Mouse (Mus musculus) heart, adult 18-20 months (tissue): ENCODE results near the gene Sept3. TPM values are rescaled to one million over a fixed set of nuclear protein-coding genes. Genes with fewer than 3 reads are reported as not detected.
A peak's percentile ranks its signal among the peaks of the same experiment; 100 is the strongest.

Source experiments
- DNase-seq, 2 experiments: peaks; one replicate each; pipeline ENCODE4 v3.0.0; 2021 to 2022; ENCODE audit warnings: mixed read lengths in 1 of 2
- total RNA-seq, 2 experiments: library from RNA; stranded (reverse); gene quantifications; 2 replicates each; pipeline ENCODE4 v1.2.3; 2021

Gene Sept3
- total RNA-seq, 2 experiments from 2014 or later, result 0.62 to 1.1 TPM

DNA sequence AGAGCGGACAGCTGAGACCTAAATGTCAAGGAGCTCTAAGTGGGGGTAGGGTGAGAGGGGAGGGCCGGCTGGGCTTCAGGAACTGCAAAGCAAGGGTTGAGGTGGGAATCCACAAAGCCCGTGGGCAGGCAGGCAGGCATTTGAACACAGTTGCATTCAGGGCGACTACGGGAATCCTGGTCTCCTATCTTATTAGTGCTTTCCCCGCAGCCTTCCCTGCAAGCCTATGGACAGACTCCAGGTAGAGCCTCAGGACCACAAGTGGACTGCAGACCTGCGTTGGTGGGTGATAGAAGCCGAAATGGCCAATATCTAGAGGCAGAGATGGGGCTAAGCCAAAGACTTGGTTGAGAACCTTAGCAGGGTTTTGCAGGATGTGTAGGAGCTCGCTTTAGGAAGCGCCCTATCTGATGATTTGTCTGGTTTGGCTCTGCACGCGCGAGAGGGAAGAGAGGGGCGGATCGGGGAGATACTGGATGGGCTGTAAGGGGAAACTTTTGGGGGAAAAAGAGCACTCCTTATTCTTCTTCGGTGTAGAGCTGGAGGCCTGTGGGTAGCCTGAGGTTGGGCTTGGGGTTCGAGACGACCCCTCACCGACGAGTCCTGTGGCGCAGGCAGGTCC, 65.8 kb downstream of the Sept3 start:
- DNase-seq, result no peak

DNA sequence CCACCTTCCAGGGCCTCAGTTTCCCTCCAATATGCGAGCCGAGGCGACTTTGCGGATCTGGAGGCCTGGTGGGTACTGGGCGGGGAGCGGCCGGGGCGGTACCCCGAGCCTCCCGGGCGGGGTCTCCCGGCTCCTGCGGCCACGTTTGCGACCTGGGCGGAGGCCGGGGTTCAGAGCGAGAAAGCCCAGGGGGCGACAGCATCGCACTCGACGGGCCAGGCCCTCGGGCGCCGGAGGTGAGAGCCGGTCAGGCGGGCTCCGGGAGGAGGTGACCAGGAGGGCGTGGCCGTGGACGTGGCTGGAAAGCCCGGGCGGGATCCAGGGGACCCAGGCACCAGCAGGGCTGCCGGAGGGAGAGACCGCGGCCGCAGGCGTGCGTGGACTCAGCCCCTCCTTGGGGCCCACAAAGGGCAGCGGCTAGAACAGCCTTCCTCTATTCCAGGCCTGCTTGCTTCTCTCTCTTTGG, 66.4 kb downstream of the Sept3 start:
- peak; percentile 72 to 78 for DNase-seq

- DNase-seq, result no peak
Measured at GRCm38 (mm10) chr15:82341675-82342542, 67.2 kb downstream of the Sept3 start.

DNA sequence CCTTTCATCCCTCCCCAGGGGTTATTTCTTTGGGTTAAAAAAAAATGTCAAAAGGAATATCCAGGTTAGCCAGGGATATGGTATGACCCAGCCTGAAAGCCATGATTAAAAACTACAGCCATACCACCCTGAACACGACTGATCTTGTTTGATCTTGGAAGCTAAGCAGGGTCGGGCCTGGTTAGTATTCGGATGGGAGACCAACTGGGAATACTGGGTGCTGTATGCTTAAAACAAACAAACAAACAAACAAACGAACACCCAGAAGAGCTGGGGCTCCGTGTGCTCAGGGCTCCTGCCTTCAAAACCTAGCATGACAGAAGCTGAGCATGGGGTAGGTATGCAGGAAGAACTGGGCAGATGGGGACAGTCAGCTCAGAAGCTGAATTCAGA, 67.8 kb downstream of the Sept3 start:
- DNase-seq, result no peak

DNA sequence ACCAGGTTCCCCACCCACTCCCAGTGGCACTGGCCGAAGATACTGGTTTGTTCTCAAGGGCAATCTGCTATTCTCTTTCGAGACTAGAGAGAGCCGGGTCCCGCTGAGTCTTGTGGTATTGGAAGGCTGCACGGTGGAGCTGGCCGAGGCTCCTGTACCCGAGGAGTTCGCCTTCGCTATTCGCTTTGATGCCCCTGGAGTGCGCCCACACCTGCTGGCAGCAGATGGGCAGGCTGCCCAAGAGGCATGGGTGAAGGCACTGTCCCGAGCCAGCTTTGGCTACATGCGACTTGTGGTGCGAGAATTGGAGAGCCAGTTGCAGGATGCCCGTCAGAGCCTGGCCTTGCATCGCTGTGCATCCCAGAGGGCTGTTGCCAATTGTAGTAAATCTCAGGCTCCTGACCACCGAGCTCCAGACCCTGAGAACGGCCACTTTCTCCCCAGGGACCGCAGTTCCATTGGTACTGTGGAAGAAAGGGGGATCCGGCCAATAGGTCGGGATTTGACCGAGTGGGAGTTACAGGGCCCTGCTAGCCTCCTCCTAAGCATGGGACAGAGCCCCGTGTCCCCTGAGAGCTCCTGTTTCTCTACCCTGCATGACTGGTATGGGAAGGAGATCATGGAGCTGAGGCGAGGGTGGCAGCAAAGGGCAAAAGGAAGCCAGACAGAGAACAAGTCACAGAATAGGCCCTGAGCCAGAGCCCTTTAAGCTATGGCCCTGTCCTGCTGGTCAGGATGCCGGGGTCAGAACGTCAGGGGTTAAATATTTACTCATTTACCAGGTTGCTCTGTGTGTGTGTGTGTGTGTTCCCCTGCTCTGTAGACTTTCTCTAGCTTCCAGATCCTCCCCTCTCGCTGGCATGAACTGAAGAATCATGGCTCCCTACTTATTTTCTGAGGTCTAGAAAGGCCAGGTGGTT, 68.9 kb downstream of the Sept3 start:
- DNase-seq, result no peak

Other genes with a start within 250 kb of the Sept3 start
- 10 to 100 TPM; 25.1 to 29.0 TPM for gene Desi1, start 241.0 kb upstream of the Sept3 start, total RNA-seq
- 10 to 100 TPM; 47.3 to 53.5 TPM for gene Snu13, start 227.3 kb upstream of the Sept3 start, total RNA-seq
- not detected for gene 4930407I10Rik, start 215.7 kb upstream of the Sept3 start, total RNA-seq
- gene Mei1, start 204.9 kb upstream of the Sept3 start, total RNA-seq, result not detected
- gene Ccdc134, start 147.0 kb upstream of the Sept3 start, total RNA-seq, result 1 to 10 TPM; 4.0 to 4.4 TPM
- 10 to 100 TPM; 18.2 to 22.1 TPM for gene Srebf2, start 127.7 kb upstream of the Sept3 start, total RNA-seq
- gene Shisa8, start 62.1 kb upstream of the Sept3 start, total RNA-seq, result under 1 TPM in 1 of 2 experiments, not detected in 1; 0.21 TPM
- 1 to 10 TPM in 1 of 2 experiments, under 1 TPM in 1; 0.35 to 2.2 TPM for gene Tnfrsf13c, start 50.5 kb upstream of the Sept3 start, total RNA-seq
- under 1 TPM; 0.42 to 0.46 TPM for gene Cenpm, start 30.1 kb upstream of the Sept3 start, total RNA-seq
- gene 1500009C09Rik, start 22.5 kb upstream of the Sept3 start, total RNA-seq, result not detected
- gene Wbp2nl, start 24.1 kb downstream of the Sept3 start, total RNA-seq, result not detected
- gene Naga, start 64.0 kb downstream of the Sept3 start, total RNA-seq, result 10 to 100 TPM; 25.4 to 32.2 TPM
- under 1 TPM; 0.72 to 0.75 TPM for gene Pheta2, start 64.0 kb downstream of the Sept3 start, total RNA-seq
- 100 to 1,000 TPM; 185 to 222 TPM for gene Smdt1, start 64.1 kb downstream of the Sept3 start, total RNA-seq
- gene Ndufa6, start 79.4 kb downstream of the Sept3 start, total RNA-seq, result 100 to 1,000 TPM; 750 to 751 TPM
- 10 to 100 TPM; 25.8 to 30.1 TPM for gene Cyp2d22, start 105.4 kb downstream of the Sept3 start, total RNA-seq
- not detected for gene Cyp2d11, start 119.1 kb downstream of the Sept3 start, total RNA-seq
- gene Cyp2d10, start 132.3 kb downstream of the Sept3 start, total RNA-seq, result not detected
- not detected for gene Cyp2d9, start 158.5 kb downstream of the Sept3 start, total RNA-seq